Mouse (Mus musculus) erythroblast, embryonic 14.5 days (primary cell): ENCODE results near the gene Irf3.

Experiments used
- GATA1 ChIP-seq: IDR thresholded peaks from 2 replicates; pipeline ENCODE4 v1.6.1; 2012; ENCODE audit warnings: low read length, inconsistent platforms, mixed read lengths
- TAL1 ChIP-seq: IDR thresholded peaks from 3 replicates; pipeline ENCODE4 v1.6.1; 2012; ENCODE audit warnings: low read length, inconsistent platforms, mixed read lengths

DNA sequence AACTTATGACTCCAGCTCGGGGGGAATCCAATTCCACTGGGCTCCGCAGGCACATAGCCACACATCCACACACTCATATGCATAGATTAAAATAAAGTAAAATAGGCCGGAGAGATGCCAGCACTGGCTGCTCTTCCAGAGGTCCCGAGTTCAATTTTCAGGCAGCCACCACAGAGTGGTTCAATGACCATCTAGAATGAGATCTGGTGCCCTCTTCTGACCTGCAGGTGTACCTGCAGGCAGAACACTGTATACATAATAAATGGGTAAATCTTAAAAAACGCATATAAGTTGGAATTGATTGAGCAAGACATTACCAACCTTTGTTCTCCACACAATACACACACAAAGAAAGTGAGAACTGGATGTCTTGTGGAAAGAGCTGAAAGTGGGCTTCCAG lies 41.8 kb upstream of the Irf3 start:
- TF ChIP-seq GATA1, result no peak
- no peak for TF ChIP-seq TAL1
